Comparison of ENCODE assay signal across 8 mouse cellular contexts in genomic region chr7:127801010-127801621, GRCm38 (mm10). TPM values are rescaled to one million over a fixed set of nuclear protein-coding genes. Genes with fewer than 3 reads are reported as not detected.
DNase-seq lines count a peak whose midpoint lies in the region; ATAC-seq and TF ChIP-seq lines count a peak whose summit lies in the region.

No protein-coding gene starts in this region.

- ATAC-seq in midbrain, embryonic 11.5 days (ENCODE audit: low FRiP score), result no peak
- ATAC-seq in midbrain, embryonic 16.5 days, result no peak

- peak overlapping the region; percentile 17 for H3K4me3 ChIP-seq in cerebellum, adult 2 months (replicated peaks; ENCODE audit: insufficient read depth, low read depth, low read length)
- H3K4me3 ChIP-seq in midbrain, embryonic 11.5 days (ENCODE audit: low read depth, low read length), result no peak overlapping the region
- no peak overlapping the region for H3K4me3 ChIP-seq in midbrain, embryonic 16.5 days (ENCODE audit: low read depth, low read length)

- H3K27me3 ChIP-seq in cerebellum, adult 2 months (ENCODE audit: control insufficient read depth, insufficient read depth, low read length), result no peaks in the 10 kb centered on the region
- no peaks in the 10 kb centered on the region for H3K27me3 ChIP-seq in midbrain, embryonic 11.5 days (ENCODE audit: control insufficient read depth, insufficient read depth, low read length)
- H3K27me3 ChIP-seq in midbrain, embryonic 16.5 days (ENCODE audit: control insufficient read depth, insufficient read depth, low read depth, low read length), result no peaks in the 10 kb centered on the region

- H3K9me3 ChIP-seq in midbrain, embryonic 11.5 days (ENCODE audit: control insufficient read depth, low read length), result no peaks in the 10 kb centered on the region
- no peaks in the 10 kb centered on the region for H3K9me3 ChIP-seq in midbrain, embryonic 16.5 days (replicated peaks; ENCODE audit: control insufficient read depth, low read length, poor library complexity, severe bottlenecking)

- DNase-seq in cerebellum, adult 2 months, result peak; percentile 55 to 64
- no peak for DNase-seq in cerebellum, postnatal 4 days (ENCODE audit: low spot score in 2 of 2)
- DNase-seq in midbrain, embryonic 11.5 days (ENCODE audit: low spot score, missing footprints), result peak; percentile 77
- DNase-seq in heart, postnatal 10 days, result peak; percentile 31 to 32
- DNase-seq in lung, postnatal 4 days, result peak; percentile 17 to 39
- no peak for DNase-seq in right cerebral cortex, adult 18-20 months
- no peak for DNase-seq in left cerebral cortex, postnatal 14 days (ENCODE audit: low spot score in 2 of 2)

- no peak for TF ChIP-seq CTCF in cerebellum, adult 2 months (IDR thresholded peaks at IDR 0.05; ENCODE audit: borderline replicate concordance, insufficient read depth, low read depth, low read length)

- peaks cover 19% of the 10 kb centered on the region for H3K36me3 ChIP-seq in midbrain, embryonic 11.5 days (ENCODE audit: control insufficient read depth, insufficient read depth, low read length)
- peaks cover 46% of the 10 kb centered on the region for H3K36me3 ChIP-seq in midbrain, embryonic 16.5 days (ENCODE audit: control insufficient read depth, insufficient read depth, low read length)

- peak overlapping the region; percentile 88 for H3K27ac ChIP-seq in cerebellum, adult 2 months (ENCODE audit: insufficient read depth, low read length)
- H3K27ac ChIP-seq in midbrain, embryonic 11.5 days (ENCODE audit: low read depth, low read length), result no peak overlapping the region
- H3K27ac ChIP-seq in midbrain, embryonic 16.5 days (ENCODE audit: low read length), result no peak overlapping the region

- TF ChIP-seq POLR2A in cerebellum, adult 2 months (IDR thresholded peaks at IDR 0.05; ENCODE audit: borderline replicate concordance, insufficient read depth, low read length), result no peak

- no peak overlapping the region; the same call in 1 of the 2 replicates for H3K9ac ChIP-seq in midbrain, embryonic 11.5 days (ENCODE audit: low read length)
- no peak overlapping the region for H3K9ac ChIP-seq in midbrain, embryonic 16.5 days (ENCODE audit: low read depth, low read length)

- WGBS in cerebellum, adult 2 months, result 21% methylated on average over 8 of the region's 8 CpGs
- 88% methylated on average over 8 of the region's 8 CpGs for WGBS in midbrain, embryonic 11.5 days
- WGBS in midbrain, embryonic 16.5 days, result 92% methylated on average over 8 of the region's 8 CpGs

- peaks cover 81% of the 10 kb centered on the region for H3K4me1 ChIP-seq in cerebellum, adult 2 months (ENCODE audit: control insufficient read depth, insufficient read depth, low read length)
- H3K4me1 ChIP-seq in midbrain, embryonic 11.5 days (ENCODE audit: control insufficient read depth, insufficient read depth, low read length), result peaks cover 4% of the 10 kb centered on the region
- no peaks in the 10 kb centered on the region; the same call in 1 of the 2 replicates for H3K4me1 ChIP-seq in midbrain, embryonic 16.5 days (ENCODE audit: control insufficient read depth, insufficient read depth, low read length)

- intact Hi-C loops in heart, postnatal 10 days (cut with DNase I), result loop anchor here (2.0 to 5.0 kb wide), 3 partner anchors 40 to 406 kb away; partner anchors contain the start of genes Cox6a2, Zfp646 and Zfp668
- intact Hi-C loops in left cerebral cortex, postnatal 14 days (cut with DNase I), result no loop called here

- H3K4me2 ChIP-seq in midbrain, embryonic 11.5 days, result no peak overlapping the region
- no peak overlapping the region for H3K4me2 ChIP-seq in midbrain, embryonic 16.5 days (ENCODE audit: low read length)

RNA-seq across cellular contexts. Expression of gene Hsd3b7, which starts 0.7 kb away (rescaled TPM):
- polyA plus RNA-seq in cerebellum, adult 2 months (2012; rRNA removed), result 30.4 and 39.6 TPM in 2 replicates
- 7.9 and 8.2 TPM in 2 replicates for polyA plus RNA-seq in midbrain, embryonic 11.5 days (2014; fragmentation: Nextera tagmentation; extraction: Ambion mirVana)
- 8.4 and 10.3 TPM in 2 replicates for polyA plus RNA-seq in midbrain, embryonic 16.5 days (2015; fragmentation: Nextera tagmentation; extraction: Ambion mirVana)
- total RNA-seq in heart, postnatal 10 days (2021), result 10 to 100 TPM; 15.9 to 16.1 TPM
- total RNA-seq in left cerebral cortex, postnatal 14 days (2021), result 1 to 10 TPM; 4.8 to 6.0 TPM

RNA-seq across cellular contexts. Expression of gene Gm49388, which starts 15.7 kb away (rescaled TPM):
- polyA plus RNA-seq in cerebellum, adult 2 months (2012; rRNA removed), result 0.46 and 0.47 TPM in 2 replicates
- not detected in 2 replicates for polyA plus RNA-seq in midbrain, embryonic 11.5 days (2014; fragmentation: Nextera tagmentation; extraction: Ambion mirVana)
- not detected in 2 replicates for polyA plus RNA-seq in midbrain, embryonic 16.5 days (2015; fragmentation: Nextera tagmentation; extraction: Ambion mirVana)
- 1 to 10 TPM; 2.7 to 3.1 TPM for total RNA-seq in heart, postnatal 10 days (2021)
- 1 to 10 TPM; 1.7 TPM for total RNA-seq in left cerebral cortex, postnatal 14 days (2021)

RNA-seq across cellular contexts. Expression of gene Stx4a, which starts 23.0 kb away (rescaled TPM):
- polyA plus RNA-seq in cerebellum, adult 2 months (2012; rRNA removed), result 127 and 153 TPM in 2 replicates
- 10.1 and 12.2 TPM in 2 replicates for polyA plus RNA-seq in midbrain, embryonic 11.5 days (2014; fragmentation: Nextera tagmentation; extraction: Ambion mirVana)
- polyA plus RNA-seq in midbrain, embryonic 16.5 days (2015; fragmentation: Nextera tagmentation; extraction: Ambion mirVana), result 18.3 and 19.7 TPM in 2 replicates
- total RNA-seq in heart, postnatal 10 days (2021), result 10 to 100 TPM; 69.2 to 72.5 TPM
- total RNA-seq in left cerebral cortex, postnatal 14 days (2021), result 10 to 100 TPM; 50.3 to 55.3 TPM

RNA-seq across cellular contexts. Expression of gene Stx1b, which starts 23.2 kb away (rescaled TPM):
- 452 and 453 TPM in 2 replicates for polyA plus RNA-seq in cerebellum, adult 2 months (2012; rRNA removed)
- polyA plus RNA-seq in midbrain, embryonic 11.5 days (2014; fragmentation: Nextera tagmentation; extraction: Ambion mirVana), result 6.9 and 8.4 TPM in 2 replicates
- 66.5 and 82.2 TPM in 2 replicates for polyA plus RNA-seq in midbrain, embryonic 16.5 days (2015; fragmentation: Nextera tagmentation; extraction: Ambion mirVana)
- 1 to 10 TPM in 1 of 2 experiments, under 1 TPM in 1; 0.89 to 1.7 TPM for total RNA-seq in heart, postnatal 10 days (2021)
- 100 to 1,000 TPM; 401 to 404 TPM for total RNA-seq in left cerebral cortex, postnatal 14 days (2021)

RNA-seq across cellular contexts. Expression of gene Setd1a, which starts 24.6 kb away (rescaled TPM):
- 23.1 and 25.5 TPM in 2 replicates for polyA plus RNA-seq in cerebellum, adult 2 months (2012; rRNA removed)
- polyA plus RNA-seq in midbrain, embryonic 11.5 days (2014; fragmentation: Nextera tagmentation; extraction: Ambion mirVana), result 19.0 and 22.1 TPM in 2 replicates
- 12.8 and 18.0 TPM in 2 replicates for polyA plus RNA-seq in midbrain, embryonic 16.5 days (2015; fragmentation: Nextera tagmentation; extraction: Ambion mirVana)
- total RNA-seq in heart, postnatal 10 days (2021), result 10 to 100 TPM; 26.1 to 29.9 TPM
- total RNA-seq in left cerebral cortex, postnatal 14 days (2021), result 10 to 100 TPM; 43.3 to 44.9 TPM

Comparison
In these comparisons a context has a peak if more than half of its experiments do, and no peak if none do; other contexts are left out.
1. DNase-seq: peak in cerebellum, adult 2 months (2 of 2), midbrain, embryonic 11.5 days (single experiment), heart, postnatal 10 days (2 of 2) and lung, postnatal 4 days (2 of 2); none in cerebellum, postnatal 4 days (0 of 2), right cerebral cortex, adult 18-20 months (single experiment) and left cerebral cortex, postnatal 14 days (0 of 2).